Mouse (Mus musculus) spleen, adult 2 months (tissue): ENCODE results near the gene Podn. TPM values are rescaled to one million over a fixed set of nuclear protein-coding genes. Genes with fewer than 3 reads are reported as not detected.

Experiments used
- DNase-seq, 2 experiments: peaks; one replicate each; pipeline versions ENCODE4 v3.0.0 to v3.0.0-alpha.2; 2012 to 2021; ENCODE audit warnings: low spot score in 2 of 2, low read depth in 1 of 2
- H3K27ac ChIP-seq: fragments of 200-500 bp; 2 replicates; pipeline ENCODE4 v1.5.1; 2012; ENCODE audit warnings: low read length, inconsistent platforms; ENCODE audit not compliant: insufficient read depth
- H3K27me3 ChIP-seq: fragments of 200-500 bp; 2 replicates; pipeline ENCODE4 v1.6.1; 2012; ENCODE audit warnings: mild to moderate bottlenecking, moderate library complexity, low read length, inconsistent platforms; ENCODE audit not compliant: control insufficient read depth, insufficient read depth
- H3K36me3 ChIP-seq: fragments of 200-500 bp; 2 replicates; pipeline ENCODE4 v1.6.1; 2012; ENCODE audit warnings: mild to moderate bottlenecking, low read length, inconsistent platforms; ENCODE audit not compliant: control insufficient read depth, insufficient read depth
- H3K4me1 ChIP-seq: fragments of 200-500 bp; 2 replicates; pipeline ENCODE4 v1.6.1; 2011; ENCODE audit warnings: inconsistent platforms; ENCODE audit not compliant: control insufficient read depth, insufficient read depth, insufficient read length
- H3K4me3 ChIP-seq: fragments of 200-500 bp; 2 replicates; pipeline ENCODE4 v1.5.1; 2011; ENCODE audit warnings: mild to moderate bottlenecking, inconsistent platforms; ENCODE audit not compliant: insufficient read depth, insufficient read length; ENCODE audit errors: extremely low read depth
- CTCF ChIP-seq: fragments of 200-500 bp; IDR thresholded peaks from 2 replicates; pipeline ENCODE4 v1.5.1; 2011; ENCODE audit warnings: mild to moderate bottlenecking, inconsistent platforms; ENCODE audit not compliant: insufficient read depth, insufficient read length, insufficient replicate concordance; ENCODE audit errors: extremely low read depth
- POLR2A ChIP-seq: fragments of 200-500 bp; IDR thresholded peaks from 2 replicates; pipeline ENCODE4 v1.6.1; 2011; ENCODE audit warnings: low read depth, low read length, inconsistent platforms
- WGBS: fragments of 180-500 bp; shearing (Covaris S2); methylation state at CpG from one replicate; pipeline ENCODE4 v1.1.7; 2018; 5-methylcytosine and 5-hydroxymethylcytosine counted together
- polyA plus RNA-seq: library from polyadenylated mRNA; depleted of rRNA; stranded (reverse); fragments of >200 nt; gene quantifications from 2 replicates; pipeline ENCODE4 v1.2.3, GENCODE M21; 2012

The Podn gene
- polyA plus RNA-seq, 1 experiment, result 8.0 TPM

DNA sequence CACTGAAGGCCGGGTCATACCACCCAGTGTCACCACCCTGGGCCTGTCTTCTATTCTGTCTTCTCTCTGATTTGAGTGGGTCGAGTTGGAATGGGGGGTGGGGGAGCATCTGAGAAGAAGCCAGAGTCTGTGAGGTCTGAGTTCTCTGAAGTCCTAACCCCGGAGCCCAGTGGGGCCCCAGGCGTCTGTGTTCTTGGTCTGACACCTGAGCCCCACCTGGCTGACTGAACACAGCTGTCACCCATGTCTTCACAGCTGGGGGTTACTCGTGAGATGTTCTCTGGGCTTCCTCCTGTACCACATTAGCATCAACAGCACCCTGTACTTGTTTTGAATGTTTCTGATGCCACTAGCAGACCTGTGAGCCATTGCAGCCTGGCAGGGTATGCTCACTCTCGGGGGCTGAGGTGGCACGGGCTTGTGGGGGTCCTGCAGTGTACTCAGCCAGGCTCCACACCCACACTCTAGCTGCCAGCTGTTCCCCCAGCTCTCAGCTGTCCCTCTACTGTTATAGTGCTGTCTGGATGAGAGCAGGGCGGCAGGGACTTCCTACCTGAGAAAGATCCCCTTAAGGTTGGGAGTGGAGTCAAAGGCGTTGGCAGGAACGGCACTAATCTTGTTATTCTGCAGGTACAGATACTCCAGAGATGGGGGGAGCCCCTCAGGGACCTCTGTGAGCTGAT is 77.9 kb downstream of the Podn start:
- WGBS, result 58% methylated on average over 10 of the region's 10 CpGs
- Histone ChIP-seq H3K36me3 (no peaks in the 10 kb centered on the region), H3K27ac (no peak overlapping the region), H3K4me3 (no peak overlapping the region), H3K27me3 (no peaks in the 10 kb centered on the region), H3K4me1 (no peaks in the 10 kb centered on the region)
- TF ChIP-seq POLR2A (no peak), CTCF (no peak)
- no peak for DNase-seq

DNA sequence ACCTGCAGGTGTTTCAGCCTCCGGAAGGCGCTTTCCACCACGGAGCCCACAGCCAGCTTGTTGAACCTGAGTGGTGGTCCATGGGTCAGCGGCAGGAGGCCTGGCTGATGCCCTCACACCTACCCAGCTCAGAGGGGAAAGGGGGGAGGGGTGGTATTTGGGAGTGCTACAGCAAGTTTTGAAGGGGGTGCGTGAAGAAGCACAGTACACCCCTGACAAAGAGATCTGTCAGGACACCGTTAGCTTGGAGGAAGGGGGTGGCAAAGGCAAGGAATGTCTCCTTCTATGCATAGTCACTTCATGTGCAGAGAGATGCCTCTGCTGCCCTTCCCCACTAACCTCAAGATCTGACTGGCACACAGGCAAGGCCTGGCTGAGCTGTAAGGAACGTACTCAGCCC is 78.4 kb downstream of the Podn start:
- Histone ChIP-seq H3K4me3 (no peak overlapping the region), H3K27me3 (no peaks in the 10 kb centered on the region), H3K4me1 (no peaks in the 10 kb centered on the region), H3K36me3 (no peaks in the 10 kb centered on the region), H3K27ac (no peak overlapping the region)
- 85% methylated on average over 7 of the region's 7 CpGs for WGBS
- no peak for TF ChIP-seq CTCF
- no peak for TF ChIP-seq POLR2A
- no peak for DNase-seq

DNA sequence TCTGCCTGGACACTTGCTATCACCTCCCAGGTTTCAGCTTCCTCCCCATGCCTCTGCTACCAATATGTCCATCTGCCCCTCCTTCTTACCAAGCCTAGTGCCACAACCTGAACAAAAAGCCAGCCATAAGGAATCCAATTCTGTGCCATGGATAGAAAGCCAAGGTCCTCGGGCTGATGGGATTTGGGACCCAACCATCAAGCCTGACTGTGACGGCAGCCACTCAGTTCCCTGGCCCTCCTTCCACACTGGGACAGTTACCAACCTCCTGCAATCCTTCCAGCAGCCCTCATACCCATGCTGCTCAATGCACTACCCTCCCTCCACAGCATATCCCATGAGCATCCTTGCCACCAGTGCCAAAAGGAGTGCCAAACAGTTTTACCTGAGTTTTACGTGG is 79.9 kb downstream of the Podn start:
- Histone ChIP-seq H3K4me3 (no peak overlapping the region), H3K27me3 (no peaks in the 10 kb centered on the region), H3K4me1 (no peaks in the 10 kb centered on the region), H3K36me3 (no peaks in the 10 kb centered on the region), H3K27ac (no peak overlapping the region)
- no peak for DNase-seq
- TF ChIP-seq CTCF (no peak), POLR2A (no peak)
- WGBS, result 90% methylated on average over 3 of the region's 3 CpGs

DNA sequence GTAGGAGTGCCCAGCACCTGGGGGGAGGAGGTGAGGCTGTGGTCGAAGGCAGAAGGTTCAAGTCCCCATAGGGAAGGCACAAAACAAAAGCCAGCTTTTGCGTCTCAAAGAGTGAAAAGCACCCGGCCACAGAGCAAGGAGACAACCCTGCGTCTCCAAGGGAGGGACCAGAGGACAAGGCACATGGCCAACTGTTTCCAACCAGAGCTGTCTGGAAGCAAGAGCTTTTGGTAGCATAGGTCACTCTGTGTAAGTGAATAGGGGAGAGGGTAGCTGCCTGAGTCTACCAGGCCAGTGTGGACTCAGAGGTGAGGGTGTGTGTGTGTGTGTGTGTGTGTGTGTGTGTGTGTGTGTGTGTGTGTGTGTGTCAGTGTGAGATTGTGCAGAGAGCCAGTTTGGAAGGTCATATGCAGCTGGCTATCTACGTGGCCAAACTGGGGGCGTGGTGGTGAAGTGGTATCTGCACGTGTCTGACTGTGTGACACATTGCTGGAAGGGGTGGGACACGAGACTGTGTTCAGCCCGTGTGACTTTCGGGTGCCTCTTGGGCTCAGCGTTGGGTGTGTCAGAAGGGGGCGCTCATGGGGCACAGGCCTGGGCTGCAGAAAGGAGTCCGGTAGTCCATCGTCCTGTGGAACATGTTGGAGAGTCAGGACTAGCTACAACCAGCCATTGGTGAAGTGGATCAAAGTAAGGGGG is 81.0 kb downstream of the Podn start:
- 68% methylated on average over 14 of the region's 14 CpGs for WGBS
- Histone ChIP-seq H3K36me3 (no peaks in the 10 kb centered on the region), H3K4me1 (no peaks in the 10 kb centered on the region), H3K27ac (0 out of 2 replicates have a peak overlapping the region, but pooled peaks have one; percentile 13), H3K27me3 (no peaks in the 10 kb centered on the region), H3K4me3 (no peak overlapping the region)
- TF ChIP-seq POLR2A (no peak), CTCF (no peak)
- DNase-seq, result no peak

DNA sequence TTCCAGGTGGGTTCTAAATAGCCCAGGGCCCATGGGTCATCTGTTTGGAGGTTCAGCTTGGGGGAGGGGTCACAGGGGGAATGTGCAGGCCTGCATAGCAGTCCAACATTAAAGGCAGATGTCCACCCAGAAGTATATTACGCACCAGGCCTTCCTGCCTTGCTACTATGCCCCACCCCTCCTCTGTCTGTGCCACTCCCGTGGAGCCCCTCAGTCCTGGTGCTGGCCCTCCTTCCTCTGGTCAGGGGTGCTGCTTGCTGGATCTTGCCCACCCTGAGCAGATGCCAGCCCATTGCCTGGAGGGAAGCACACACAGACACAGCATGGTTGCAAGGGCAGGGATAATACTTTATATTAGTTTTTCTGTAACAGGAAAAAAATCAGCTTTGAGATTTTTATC is 81.8 kb downstream of the Podn start:
- TF ChIP-seq CTCF, result no peak
- no peak for TF ChIP-seq POLR2A
- no peak for DNase-seq
- 65% methylated on average over 2 of the region's 2 CpGs for WGBS
- no peaks in the 10 kb centered on the region for H3K36me3 ChIP-seq
- H3K4me1 ChIP-seq, result no peaks in the 10 kb centered on the region
- H3K27ac ChIP-seq, result no peak overlapping the region
- H3K4me3 ChIP-seq, result no peak overlapping the region
- H3K27me3 ChIP-seq, result no peaks in the 10 kb centered on the region

DNA sequence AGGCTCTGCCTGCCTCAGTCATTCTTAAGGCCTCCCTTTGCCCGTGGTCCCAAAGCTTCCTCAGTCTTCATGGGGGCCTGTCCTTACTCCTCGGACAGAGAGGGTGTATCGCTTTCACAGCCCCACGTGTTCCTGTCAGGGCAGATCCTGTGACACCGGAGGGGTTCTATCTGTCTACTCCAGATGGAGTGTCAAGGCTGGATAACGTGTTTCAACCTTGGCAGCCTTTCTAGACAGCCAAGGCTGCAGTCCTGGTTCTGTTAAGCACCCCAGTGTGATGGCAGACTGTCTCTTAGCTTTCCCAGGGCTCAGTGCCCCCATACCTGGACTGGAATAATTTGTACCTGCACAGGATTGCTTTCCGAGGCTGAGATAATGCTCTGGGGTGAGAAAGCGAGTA is 87.7 kb downstream of the Podn start:
- Histone ChIP-seq H3K4me1 (no peaks in the 10 kb centered on the region), H3K36me3 (no peaks in the 10 kb centered on the region), H3K27me3 (no peaks in the 10 kb centered on the region), H3K27ac (no peak overlapping the region), H3K4me3 (no peak overlapping the region)
- TF ChIP-seq CTCF (no peak), POLR2A (no peak)
- no peak for DNase-seq
- WGBS, result 79% methylated on average over 8 of the region's 8 CpGs

DNA sequence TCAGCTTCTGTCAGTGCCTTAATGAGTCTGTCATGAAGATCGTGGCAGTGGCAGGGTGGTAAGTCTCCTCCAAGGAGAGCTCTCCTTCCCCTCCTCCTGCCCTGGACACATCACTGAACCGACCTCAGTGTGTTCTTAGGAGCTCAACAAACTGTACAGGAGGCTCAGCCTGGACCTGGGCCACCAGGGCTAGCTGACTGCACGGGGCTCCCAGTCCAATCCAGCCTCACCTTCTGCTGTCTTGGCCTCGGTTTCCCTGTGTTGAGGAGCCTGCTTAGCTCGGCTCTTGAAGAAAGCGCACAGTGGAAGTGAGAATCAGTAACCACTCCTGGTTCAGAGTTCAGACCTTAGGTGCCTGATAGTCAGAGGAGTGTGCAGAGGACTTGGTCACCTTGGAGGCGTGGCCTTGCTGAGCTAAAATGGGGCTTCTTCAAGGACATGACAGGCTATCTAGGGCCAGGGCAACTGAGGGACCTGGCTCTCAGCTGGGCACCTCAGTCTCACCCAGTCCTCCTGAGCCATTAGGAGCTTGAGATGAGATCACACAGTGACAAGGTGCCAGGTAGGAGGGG is 88.6 kb downstream of the Podn start:
- no peaks in the 10 kb centered on the region for H3K27me3 ChIP-seq
- no peaks in the 10 kb centered on the region for H3K36me3 ChIP-seq
- no peak for DNase-seq
- TF ChIP-seq CTCF (no peak), POLR2A (no peak)
- no peaks in the 10 kb centered on the region for H3K4me1 ChIP-seq
- no peak overlapping the region for H3K4me3 ChIP-seq
- H3K27ac ChIP-seq, result no peak overlapping the region
- WGBS, result 86% methylated on average over 7 of the region's 7 CpGs
